Mouse (Mus musculus) adrenal gland, postnatal 25 days (tissue): Measurements from ENCODE around the gene Dnah7a. TPM values are rescaled to one million over a fixed set of nuclear protein-coding genes. Genes with fewer than 3 reads are reported as not detected.
A peak's percentile ranks its signal among the peaks of the same experiment; 100 is the strongest.
"Not testable (repeated sequence)": the region's sequence is repeated elsewhere in the genome, so short reads cannot be mapped to it uniquely, and the experiment has no call there.

Source experiments
- DNase-seq: peaks from one replicate; pipeline ENCODE4 v3.0.0; 2021; ENCODE audit warnings: mixed read lengths
- long read RNA-seq: library from polyadenylated mRNA; stranded (forward); transcript quantifications from one replicate; pipeline ENCODE4 v2.0.0, GENCODE M21; 2021
- total RNA-seq: library from RNA; stranded (reverse); gene quantifications from 2 replicates; pipeline ENCODE4 v1.2.3, GENCODE M21; 2021

Dnah7a gene
- total RNA-seq: 0.10 and 0.27 TPM in 2 replicates
- long read RNA-seq: 0 reads

DNA sequence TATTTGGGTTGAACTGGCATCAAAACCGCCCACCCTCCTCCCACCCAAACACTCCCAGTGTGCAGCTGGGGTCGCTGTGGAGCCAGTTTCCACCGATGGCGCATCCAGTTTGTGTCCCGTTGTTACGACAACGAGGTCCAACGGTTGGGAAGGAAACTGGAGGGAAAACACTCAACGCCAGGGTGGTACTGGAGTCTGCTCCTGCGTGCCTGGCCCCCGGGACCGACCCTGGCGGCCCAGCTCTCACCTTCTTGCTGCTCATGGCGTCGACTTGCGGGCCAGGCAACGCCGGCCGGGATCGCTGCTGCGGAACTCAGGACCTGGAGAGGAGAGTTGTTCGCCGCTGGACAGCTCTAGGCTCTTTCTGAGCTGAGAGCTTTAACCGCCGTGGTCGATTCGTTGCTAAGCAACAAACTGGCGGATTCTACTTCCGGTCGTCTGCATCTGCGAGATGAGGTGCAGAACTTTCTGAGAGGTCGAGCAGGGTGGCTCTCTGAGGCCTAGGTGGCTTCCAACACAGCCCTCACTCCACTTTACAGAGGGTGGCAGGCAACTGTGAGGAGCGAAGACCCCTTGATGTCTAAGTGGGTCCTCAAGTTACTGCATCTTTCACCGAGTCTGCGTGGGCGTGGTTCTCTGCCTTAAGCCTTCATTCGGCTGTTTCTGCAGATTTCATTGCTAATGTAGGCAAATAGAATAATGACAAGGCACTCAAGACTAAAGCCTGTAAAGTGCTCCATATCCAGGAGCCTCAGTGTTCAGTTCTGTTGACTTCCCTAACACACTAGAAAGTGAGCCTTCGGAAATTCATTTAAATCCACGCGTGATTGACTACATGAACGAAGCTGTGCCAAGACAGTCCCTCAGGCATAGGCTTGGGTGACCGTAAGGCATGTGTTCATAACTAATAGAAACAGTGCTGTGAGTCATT lies at the start of gene Dnah7a:
Gene Dnah7a (minus strand): TSS at position 354 of the 931 bp plus-strand sequence.
- DNase-seq: peak; percentile 6

DNA sequence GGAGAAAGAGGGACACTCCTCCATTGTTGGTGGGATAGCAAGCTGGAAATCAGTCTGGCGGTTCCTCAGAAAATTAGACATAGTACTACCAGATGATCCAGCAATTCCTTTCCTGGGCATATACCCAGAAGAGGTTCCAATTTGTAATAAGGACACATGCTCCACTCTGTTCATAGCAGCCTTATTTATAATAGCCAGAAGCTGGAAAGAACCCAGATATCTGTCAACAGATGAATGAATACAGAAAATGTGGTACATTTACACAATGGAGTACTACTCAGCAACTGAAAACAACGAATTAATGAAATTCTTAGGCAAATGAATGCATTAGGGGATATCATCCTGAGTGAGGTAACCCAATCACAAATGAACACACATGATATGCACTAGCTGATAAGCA lies 46.9 kb upstream of the Dnah7a start:
- not testable (repeated sequence) for DNase-seq

DNA sequence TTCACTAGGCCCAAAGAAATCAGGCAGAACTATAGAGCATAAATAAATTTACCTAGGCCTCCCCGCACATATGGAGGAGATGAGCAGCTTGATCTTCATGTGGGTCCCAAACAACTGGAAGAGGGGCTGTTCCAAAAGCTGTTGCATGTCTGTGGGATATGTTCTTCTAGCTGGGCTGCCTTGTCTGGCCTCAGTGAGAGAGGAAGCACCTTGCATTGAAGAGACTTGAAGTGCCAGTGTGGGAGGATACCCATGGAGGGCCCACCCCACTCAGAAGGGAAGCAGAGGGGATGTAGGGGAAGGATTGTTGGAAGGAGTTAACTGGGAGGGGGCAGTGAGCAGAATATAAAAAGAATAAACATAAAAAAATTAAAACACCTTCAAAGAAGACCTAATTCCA lies 44.6 kb upstream of the Dnah7a start:
- no peak for DNase-seq

DNA sequence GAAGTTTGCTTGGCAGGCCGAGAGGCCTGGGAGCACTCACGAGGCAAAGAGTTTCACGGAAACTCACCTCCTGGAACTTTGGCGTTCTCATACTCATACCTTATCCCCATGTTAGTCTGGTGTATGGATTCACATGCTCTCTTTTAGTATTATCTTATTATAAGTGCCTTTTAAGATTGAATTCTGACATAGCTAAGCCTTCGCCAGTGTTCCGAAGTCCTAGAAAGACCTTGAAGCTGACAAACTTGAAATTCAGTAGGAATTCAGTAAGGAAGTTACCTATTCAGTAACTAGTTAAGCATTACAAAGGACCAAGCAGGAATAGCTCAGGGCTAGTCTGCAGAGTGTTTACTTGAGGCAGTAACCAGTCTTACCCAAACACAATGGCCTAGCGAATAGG lies 44.1 kb upstream of the Dnah7a start:
- DNase-seq: not testable (repeated sequence)

DNA sequence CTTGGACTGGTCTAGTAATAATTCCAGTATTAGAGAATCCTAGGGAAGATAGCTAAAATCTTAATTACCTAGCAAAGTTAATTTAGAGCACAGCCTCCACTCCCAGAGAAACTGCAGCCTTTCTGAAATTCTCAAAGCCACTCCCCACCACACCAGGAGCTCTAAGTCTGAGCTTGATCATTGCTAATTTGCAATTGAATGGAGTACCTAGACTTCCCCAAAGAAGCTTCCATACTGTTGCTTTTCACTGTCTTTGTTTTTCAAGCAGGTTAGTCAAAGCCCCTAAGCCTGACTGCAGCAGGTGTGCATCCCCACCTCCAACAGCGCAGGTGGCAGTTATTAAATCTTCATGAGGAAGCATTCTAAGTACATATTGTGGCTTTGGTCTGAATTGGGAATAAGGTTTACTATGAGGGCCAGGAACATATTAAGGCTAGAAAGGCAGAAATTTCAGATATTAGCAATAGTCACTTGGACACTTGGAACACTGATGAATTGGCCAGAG lies 43.3 kb upstream of the Dnah7a start:
- not testable (repeated sequence) for DNase-seq

DNA sequence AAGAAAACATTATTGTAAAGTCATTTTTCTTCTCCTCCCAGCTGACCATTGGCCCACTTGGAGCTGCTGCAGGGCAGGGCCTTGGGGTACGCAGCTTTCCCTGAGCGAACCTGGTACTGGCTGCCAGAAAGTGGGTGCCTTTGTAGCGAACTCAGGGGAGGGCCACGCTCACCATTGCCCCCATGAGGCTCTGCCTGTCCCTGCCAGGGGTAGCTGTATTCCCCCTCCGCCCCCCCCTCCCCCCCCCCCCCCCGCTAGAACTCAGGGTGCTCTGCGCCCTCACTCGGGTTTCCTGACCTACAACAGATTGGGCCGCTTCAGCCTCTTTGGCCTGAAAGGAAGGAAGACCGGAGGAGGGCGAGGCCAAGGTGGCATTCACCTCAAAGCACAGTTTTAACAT lies 42.0 kb upstream of the Dnah7a start:
- DNase-seq: no peak

DNA sequence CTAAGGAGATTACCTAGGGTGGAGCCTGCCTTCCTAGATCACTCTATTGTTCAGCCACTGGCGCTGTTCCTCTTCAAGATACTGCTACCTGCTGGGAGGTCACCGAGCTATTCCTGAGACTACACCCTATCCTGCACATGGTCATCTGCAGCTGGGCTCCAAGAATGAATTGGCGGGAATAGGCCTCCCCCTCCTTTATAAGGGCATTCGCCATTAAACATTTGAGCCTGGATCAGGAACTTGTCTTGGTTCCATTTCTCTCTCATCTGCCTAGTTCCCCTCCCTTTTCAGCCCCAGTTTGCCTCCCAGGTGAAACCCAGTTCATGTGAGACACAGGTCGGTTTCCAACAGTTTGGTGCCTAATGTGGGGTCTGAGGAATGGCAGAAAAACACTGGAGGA lies 39.4 kb upstream of the Dnah7a start:
- DNase-seq: no peak

DNA sequence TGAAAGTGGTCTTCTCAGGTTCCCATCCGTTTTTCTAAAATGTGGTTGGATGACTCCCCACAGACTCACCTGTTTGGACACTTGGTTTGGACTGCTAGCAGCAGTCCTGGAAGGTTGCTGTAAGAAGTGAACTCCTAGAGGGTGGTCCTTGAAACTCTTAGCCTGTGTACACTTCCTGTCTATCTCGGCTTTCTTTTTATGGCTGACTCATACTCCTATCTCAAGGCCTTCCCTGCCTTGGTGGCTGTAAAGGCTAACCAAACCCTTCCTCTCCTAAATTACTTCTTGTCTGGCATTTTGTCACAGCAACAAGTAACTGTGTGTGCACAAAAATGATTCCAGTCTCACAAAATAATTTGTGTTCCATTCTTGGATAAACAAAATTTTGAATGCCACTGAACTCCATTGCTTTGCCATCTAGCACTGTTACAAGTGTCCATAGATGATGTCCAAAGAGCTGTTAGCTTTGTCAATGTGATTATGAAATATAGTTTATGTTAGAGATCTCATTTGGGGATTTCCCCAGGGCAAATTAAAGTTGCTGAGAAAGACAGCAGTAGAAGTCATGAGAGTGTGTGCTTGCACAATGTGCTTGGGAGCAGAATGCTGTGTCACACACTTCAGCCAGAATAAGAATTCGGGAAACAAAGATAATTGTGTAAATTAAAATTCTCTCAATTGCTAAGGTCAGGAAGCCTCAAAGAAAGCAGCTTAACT lies 35.3 kb upstream of the Dnah7a start:
- no peak for DNase-seq

DNA sequence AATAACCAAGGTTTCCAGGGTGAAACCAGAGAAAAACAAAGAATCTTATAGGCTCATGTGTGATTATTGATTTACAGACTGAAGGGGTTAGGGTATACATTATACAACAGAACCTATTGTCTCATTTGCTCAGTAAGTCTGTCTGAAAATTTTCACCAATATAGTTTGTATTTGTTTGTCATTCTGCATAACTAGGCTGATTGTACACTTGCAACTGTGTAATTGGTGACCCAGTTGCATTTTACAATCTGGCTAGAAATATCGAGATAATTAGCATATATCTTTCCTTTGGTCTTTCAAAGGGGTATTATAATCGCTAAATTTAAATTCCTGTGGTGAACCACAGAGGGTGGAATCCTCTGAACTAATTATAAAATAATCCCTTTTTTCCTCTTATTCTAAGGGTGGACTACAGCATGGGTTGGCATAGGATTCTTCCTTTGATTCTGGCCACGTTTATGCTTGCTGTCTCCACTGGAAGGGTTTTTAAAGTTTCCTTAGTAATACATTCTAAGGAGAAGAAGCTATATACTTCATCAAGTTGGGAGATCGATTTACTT lies 34.3 kb upstream of the Dnah7a start:
- DNase-seq: no peak

DNA sequence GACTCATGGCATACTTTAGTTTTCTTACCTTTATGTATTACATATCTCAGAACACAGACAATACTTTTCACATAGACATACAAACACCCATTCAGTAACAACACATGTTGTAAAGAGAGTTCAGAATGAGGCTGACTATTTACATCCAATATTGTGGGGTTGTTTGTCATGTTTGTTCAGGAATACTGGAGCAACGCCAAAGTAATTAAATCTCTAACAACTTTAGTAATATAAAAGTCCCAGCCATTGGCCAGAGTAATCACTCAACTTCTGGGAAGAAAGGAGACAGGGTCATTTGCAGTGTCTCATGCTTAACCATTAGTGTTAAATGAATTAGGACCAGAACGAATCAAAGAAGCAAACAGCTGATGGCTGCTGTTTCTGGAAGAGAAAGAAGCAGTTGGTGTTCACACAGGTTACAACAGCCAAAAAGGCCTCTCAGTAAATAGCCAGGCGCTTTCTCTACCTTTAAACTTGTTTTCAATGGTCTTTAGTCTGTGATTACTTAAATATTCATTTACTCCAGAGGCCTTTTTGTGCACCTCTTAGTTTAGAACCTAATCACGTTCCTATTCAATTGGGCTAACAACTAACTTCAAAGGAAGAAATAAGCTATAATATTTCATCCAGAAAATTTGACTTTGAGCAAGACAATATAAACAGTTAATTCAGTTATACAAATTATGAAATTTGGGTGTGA lies 33.6 kb upstream of the Dnah7a start:
- not testable (repeated sequence) for DNase-seq

DNA sequence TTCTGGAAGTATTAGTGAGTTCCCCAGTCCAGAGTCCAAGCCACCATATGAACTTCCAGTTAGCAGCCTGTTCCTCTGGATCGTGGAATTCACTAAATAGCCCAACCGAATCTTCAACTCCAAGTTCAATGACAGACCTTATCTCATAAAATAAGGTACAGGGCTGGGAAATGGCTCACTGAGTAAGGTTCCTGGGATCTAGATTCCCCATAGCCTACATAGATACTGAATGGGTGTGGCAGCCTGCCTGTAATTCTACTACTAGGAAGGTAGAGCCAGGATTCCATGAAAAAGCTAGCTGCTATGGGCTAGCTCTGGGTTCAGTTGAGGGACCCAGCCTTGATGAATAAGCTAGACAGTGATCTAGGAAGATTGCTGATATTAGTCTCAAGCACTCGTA lies 30.0 kb upstream of the Dnah7a start:
- no peak for DNase-seq

DNA sequence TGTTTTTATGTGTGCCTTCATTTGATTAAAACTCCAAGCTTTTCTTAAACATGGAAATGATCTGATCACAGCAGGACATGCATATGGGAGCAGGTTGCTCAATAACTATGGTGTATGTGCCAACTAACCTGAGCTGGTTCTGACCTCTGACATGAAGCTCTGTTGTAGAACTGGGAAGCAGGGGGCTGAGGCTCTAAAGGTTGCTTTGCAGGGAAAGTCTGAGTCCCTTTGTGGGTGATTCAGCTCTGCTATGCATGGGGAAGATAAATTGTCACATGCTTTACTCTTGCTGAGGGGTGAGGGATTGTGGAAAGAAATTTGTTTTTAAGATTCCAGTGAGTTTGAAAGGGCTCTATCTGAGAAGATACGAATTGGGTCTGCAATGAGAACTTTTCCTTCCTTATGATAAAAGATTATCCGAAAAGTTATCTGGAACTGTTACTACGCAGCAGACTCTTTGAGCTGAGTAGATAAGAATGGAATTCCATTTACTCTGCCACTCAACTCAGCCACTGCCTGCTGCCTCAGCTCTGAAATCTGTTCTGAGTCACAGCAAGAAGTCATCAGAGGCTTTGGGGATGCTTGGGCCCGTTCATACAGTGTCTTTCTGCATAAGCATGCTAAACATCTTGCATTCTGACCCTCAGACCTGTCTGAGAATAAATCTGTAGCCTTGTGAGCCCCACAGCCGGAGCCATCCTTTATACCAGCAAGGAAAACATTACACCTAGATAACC lies 22.1 kb upstream of the Dnah7a start:
- DNase-seq: no peak

DNA sequence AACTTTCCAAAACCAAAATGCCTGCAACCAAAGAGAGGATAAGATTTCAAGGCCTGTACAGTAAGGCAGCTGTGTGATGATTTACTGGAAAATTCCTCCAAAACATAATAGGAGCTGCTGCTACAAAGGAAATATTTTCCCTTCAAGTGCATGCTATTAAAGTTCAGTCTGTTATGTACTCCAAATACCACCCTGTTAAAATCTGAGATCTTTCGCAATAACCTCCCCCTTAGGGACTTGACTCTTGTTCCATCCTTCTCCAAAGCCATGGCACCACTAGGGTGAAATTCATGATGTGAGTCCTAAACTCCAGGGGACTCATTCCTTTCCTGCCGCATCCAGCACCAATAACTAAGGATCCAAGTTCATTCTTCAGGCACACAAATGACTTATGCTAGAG lies 20.3 kb upstream of the Dnah7a start:
- no peak for DNase-seq

DNA sequence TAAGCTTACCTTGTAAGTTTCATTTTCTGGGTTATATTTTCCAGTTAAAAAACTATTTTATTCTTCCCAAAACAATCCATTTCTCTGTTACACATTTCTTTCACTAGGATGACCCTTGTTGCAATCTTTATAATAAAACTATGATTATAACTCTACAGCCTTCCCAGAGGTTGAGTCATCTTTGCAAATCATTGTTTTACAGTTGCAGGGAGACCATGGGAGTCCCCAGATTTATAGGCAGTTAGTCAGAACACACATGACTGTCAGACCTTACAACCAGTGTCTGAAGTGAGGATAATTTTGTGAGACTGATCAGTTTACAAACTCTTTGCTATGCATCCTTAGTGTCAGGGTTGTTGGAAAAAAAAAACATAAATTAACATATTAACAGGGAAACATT lies 14.8 kb upstream of the Dnah7a start:
- no peak for DNase-seq

DNA sequence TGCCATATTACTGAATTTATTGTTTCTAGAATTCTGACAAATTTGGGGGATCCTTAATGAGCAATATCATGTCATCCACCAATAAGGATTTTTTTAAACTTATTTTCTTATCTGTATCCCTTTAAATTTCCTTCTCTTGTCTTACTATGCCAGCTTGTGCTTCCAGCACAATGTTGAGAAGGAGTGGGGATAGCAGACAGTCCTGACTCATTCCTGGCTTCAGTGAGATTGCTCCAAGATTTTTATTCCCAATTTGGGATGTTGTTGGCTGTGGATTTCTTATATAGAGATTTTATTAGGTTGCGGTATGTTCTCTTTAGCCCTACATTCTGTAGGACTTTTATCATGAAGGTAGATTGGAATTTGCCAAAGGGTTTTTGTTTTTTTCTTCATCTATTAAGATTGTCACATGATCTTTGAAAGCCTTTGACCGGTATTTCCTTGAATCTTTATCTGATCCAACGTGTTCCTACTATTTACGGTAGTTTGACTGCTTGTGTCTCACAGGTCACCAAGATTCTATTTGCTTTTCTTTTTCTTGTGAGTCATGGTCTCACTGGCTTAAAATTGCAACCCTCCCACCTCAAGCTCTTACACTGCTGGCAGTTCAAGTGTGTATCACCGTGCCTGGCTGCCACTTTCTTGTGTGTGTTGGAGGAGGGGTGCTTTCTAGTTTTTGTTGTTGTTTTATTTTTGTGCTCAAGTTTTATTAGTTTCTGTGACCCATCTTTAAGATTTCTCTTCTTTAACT lies 14.2 kb upstream of the Dnah7a start:
- DNase-seq: no peak

DNA sequence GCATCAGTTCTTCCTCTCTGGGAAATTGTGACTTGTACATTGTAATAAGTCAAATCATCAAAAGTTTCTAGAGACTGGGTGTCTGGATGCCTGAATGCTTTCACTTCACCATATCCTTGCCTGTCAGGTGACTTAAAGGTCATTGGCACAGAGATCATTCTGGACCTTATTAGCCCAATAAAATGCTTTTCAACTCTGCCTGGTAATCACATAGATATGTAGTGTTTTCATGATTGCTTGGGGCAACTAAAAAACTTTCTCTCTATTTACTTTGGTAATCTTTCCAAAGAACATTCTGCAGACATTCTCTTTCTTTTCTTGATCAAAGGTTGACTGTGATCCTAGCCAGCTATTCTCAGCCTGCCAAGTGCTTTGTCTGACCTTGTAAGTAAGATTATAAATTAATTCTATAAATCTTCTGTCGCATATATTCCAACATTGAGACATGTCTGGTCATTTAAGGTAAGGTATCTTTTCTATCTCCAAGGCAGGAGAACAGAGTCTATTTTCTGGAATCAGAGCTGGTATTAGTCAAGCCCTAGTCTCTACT lies 9.5 kb upstream of the Dnah7a start:
- DNase-seq: no peak

DNA sequence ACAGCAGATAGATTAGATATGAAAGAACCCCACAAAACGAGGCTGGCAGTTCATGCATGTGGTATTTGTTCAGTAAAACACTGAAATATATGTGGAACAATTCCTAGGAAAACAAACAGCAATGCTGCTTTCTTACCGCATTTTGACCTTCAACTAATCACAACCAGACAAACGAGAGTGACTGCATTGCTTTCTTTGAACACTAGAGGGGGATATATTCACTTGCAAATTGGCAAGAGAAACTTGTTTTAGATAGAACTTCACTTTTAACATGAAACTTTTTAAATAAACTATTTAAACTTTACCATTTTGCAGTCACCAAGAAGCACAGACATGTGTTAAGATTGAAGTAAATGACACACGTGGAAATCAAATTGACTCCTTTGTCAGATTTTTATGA lies 8.9 kb upstream of the Dnah7a start:
- DNase-seq: no peak

DNA sequence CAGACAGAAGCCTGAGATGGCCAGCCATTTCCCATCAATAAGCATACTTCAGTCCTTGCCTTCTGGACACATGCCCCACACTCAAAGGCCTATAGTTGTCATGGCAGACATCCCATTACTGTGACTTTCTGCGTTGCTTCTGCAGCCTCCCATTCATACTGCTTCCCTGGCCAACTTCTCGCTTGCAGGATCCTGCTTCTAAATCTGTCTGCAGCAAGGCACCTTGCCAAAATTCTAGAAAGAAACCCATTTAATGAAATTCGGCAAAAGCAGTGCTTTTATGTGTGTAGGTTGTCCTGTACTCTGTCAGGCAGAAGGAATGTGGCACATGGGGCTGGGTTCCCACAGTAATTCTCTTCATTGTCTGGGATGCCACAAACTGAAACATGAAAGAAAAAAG lies 6.8 kb upstream of the Dnah7a start:
- DNase-seq: not testable (repeated sequence)

DNA sequence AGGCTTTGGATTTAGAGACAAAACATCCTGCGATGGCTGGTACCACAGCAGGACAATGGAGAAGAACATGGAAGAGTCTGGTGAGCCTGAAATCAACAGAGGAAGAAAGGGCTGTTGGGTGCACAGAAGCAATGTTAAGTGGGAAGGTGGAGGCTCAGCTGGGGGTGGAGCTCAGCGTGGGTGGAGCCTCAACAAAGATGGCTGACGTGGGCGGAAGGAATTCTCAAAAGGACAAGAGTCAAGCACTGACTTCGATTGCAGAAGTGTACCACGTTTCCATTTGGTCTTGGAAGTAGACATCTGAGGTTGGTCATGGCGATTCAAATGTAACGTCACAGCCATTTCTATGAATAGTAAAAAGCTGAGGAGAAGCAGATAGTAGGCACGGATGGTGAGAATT lies 4.5 kb upstream of the Dnah7a start:
- no peak for DNase-seq

DNA sequence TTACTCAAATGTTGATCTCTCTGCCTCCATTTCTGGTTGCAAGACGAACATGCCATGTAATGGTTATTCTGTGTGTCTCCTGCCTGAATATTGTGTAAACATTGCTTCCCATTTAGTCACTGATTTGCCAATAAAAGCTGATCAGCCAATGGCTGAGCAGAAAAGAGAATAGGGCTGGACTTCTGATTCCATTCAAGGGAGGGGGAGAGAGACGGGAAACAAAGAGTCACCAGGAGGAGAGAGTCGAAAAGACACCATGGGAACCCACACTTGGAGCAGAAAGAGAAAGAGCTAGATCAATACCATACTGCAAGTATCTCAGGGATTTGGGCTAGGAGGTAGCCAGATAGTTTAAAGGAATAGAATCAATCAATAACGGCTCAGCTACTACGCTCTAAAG lies 3.0 kb upstream of the Dnah7a start:
- DNase-seq: not testable (repeated sequence)

DNA sequence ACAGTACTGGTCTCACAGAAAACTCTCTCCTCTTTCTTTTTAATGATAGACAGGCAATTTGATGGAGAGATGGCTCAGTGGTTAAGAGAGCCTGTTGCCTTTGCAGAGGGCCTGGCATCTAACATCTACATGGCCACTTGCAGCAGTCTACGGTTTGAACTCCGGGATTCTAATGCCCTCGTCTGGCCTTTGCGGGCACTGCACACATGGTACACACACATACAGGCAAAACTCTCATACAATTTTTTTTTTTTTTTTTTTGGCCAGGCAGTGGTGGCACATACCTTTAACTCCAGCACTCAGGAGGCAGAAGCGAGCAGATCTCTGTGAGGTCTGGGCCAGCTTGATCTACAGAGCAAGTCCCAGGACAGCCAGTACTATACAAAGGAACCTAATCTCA lies 2.4 kb downstream of the Dnah7a start:
- DNase-seq: no peak
